Mouse (Mus musculus) heart, postnatal 0 days (tissue): Measurements from ENCODE around the gene Chrna10. TPM values are rescaled to one million over a fixed set of nuclear protein-coding genes. Genes with fewer than 3 reads are reported as not detected.

Experiments
- ATAC-seq: fragments of 200-750 bp; cut with Nextera tagmentation; 2 replicates; pipeline ENCODE4 v1.8.0; 2017; ENCODE audit warnings: low read depth, moderate number of reproducible peaks, moderate library complexity; ENCODE audit not compliant: insufficient read depth
- DNase-seq: peaks from one replicate; pipeline ENCODE4 v3.0.0-alpha.2; 2016; ENCODE audit warnings: low spot score
- H3K27ac ChIP-seq: fragments of 300-500 bp; sonication (generic); 2 replicates; pipeline ENCODE4 v1.5.1; 2014; ENCODE audit warnings: low read depth, mild to moderate bottlenecking
- H3K27me3 ChIP-seq: fragments of 300-500 bp; sonication (generic); 2 replicates; pipeline ENCODE4 v1.6.1; 2014; ENCODE audit warnings: low read length, mixed read lengths; ENCODE audit not compliant: control insufficient read depth, insufficient read depth
- H3K36me3 ChIP-seq: fragments of 300-500 bp; sonication (generic); replicated peaks from 2 replicates; pipeline ENCODE4 v1.6.1; 2014; ENCODE audit warnings: low read length, mixed read lengths; ENCODE audit not compliant: control insufficient read depth, insufficient read depth
- H3K4me1 ChIP-seq: fragments of 300-500 bp; sonication (generic); 2 replicates; pipeline ENCODE4 v1.6.1; 2014; ENCODE audit warnings: antibody characterized with exemption; ENCODE audit not compliant: control insufficient read depth, insufficient read depth
- H3K4me2 ChIP-seq: fragments of 300-500 bp; sonication (generic); 2 replicates; pipeline ENCODE4 v1.6.1; 2014; ENCODE audit warnings: low read depth, mild to moderate bottlenecking, low read length, moderate library complexity
- H3K4me3 ChIP-seq: fragments of 300-500 bp; sonication (generic); 2 replicates; pipeline ENCODE4 v1.5.1; 2014; ENCODE audit warnings: low read depth, low read length
- H3K9ac ChIP-seq: fragments of 300-500 bp; sonication (generic); replicated peaks from 2 replicates; pipeline ENCODE4 v1.6.1; 2014; ENCODE audit warnings: low read depth, low read length, mixed read lengths
- H3K9me3 ChIP-seq: fragments of 300-500 bp; sonication (generic); replicated peaks from 2 replicates; pipeline ENCODE4 v1.6.1; 2016; ENCODE audit warnings: low read length; ENCODE audit not compliant: control insufficient read depth
- CTCF ChIP-seq: IDR thresholded peaks from 2 replicates; pipeline ENCODE4 v1.5.1; 2016; ENCODE audit warnings: antibody characterized with exemption, control low read depth, low read depth
- EP300 ChIP-seq: IDR thresholded peaks from 2 replicates; pipeline ENCODE4 v1.6.1; 2016; ENCODE audit warnings: antibody characterized with exemption, low read depth
- WGBS: fragments of 180-500 bp; shearing (Covaris S2); extraction: QIAGEN DNeasy Blood & Tissue Kit; methylation state at CpG from one replicate; pipeline ENCODE4 v1.1.7; 2014; 5-methylcytosine and 5-hydroxymethylcytosine counted together
- polyA plus RNA-seq: library from polyadenylated mRNA; unstranded; fragments of >200 nt; fragmentation: Nextera tagmentation; extraction: Ambion mirVana; gene quantifications from 2 replicates; pipeline ENCODE4 v1.2.1, GENCODE M21; 2015
- total RNA-seq: library from RNA; depleted of rRNA; stranded (reverse); fragments of >200 nt; gene quantifications from 2 replicates; pipeline ENCODE4 v1.2.3, GENCODE M21; 2014; ENCODE audit warnings: low replicate concordance

Gene Chrna10
- total and polyA plus RNA-seq, 2 experiments from 2014 or later, result 0.14 to 0.92 TPM

GRCm38 (mm10) chr7:102081784-102082183 is 34.8 kb downstream of the Chrna10 start:
- DNase-seq (no peak), ATAC-seq (no peak)
- Histone ChIP-seq H3K9ac (no peak overlapping the region), H3K4me2 (no peak overlapping the region), H3K9me3 (no peaks in the 10 kb centered on the region), H3K27me3 (no peaks in the 10 kb centered on the region), H3K36me3 (peaks cover 62% of the 10 kb centered on the region), H3K4me3 (no peak overlapping the region), H3K4me1 (no peaks in the 10 kb centered on the region), H3K27ac (no peak overlapping the region)
- WGBS, result 89% methylated on average over 5 of the region's 5 CpGs
- no peak for TF ChIP-seq CTCF
- no peak for TF ChIP-seq EP300

- Histone ChIP-seq H3K27ac (no peak overlapping the region), H3K36me3 (peaks cover 73% of the 10 kb centered on the region), H3K4me3 (no peak overlapping the region), H3K4me1 (no peaks in the 10 kb centered on the region), H3K27me3 (no peaks in the 10 kb centered on the region), H3K4me2 (no peak overlapping the region), H3K9me3 (no peaks in the 10 kb centered on the region), H3K9ac (no peak overlapping the region)
- ATAC-seq (no peak), DNase-seq (no peak)
- TF ChIP-seq EP300 (no peak), CTCF (no peak)
- 89% methylated on average over 8 of the region's 8 CpGs for WGBS
Observed at GRCm38 (mm10) chr7:102080311-102080710, 36.3 kb downstream of the Chrna10 start.

GRCm38 (mm10) chr7:102078517-102078916 is 38.1 kb downstream of the Chrna10 start:
- no peak for TF ChIP-seq EP300
- peak; percentile 64 for TF ChIP-seq CTCF
- H3K9ac ChIP-seq, result no peak overlapping the region
- H3K36me3 ChIP-seq, result peaks cover 78% of the 10 kb centered on the region
- ATAC-seq, result no peak
- DNase-seq, result no peak
- no peaks in the 10 kb centered on the region for H3K4me1 ChIP-seq
- H3K27ac ChIP-seq, result no peak overlapping the region
- H3K4me3 ChIP-seq, result no peak overlapping the region
- WGBS, result 75% methylated on average over 7 of the region's 7 CpGs
- no peak overlapping the region for H3K4me2 ChIP-seq
- no peaks in the 10 kb centered on the region for H3K27me3 ChIP-seq
- no peaks in the 10 kb centered on the region for H3K9me3 ChIP-seq

GRCm38 (mm10) chr7:102076714-102077296 is 39.8 kb downstream of the Chrna10 start:
- no peaks in the 10 kb centered on the region for H3K27me3 ChIP-seq
- no peak overlapping the region for H3K4me3 ChIP-seq
- WGBS, result 82% methylated on average over 7 of the region's 7 CpGs
- TF ChIP-seq EP300 (no peak), CTCF (peak; percentile 49)
- no peak overlapping the region for H3K9ac ChIP-seq
- no peak overlapping the region for H3K4me2 ChIP-seq
- H3K4me1 ChIP-seq, result no peaks in the 10 kb centered on the region
- no peaks in the 10 kb centered on the region for H3K9me3 ChIP-seq
- ATAC-seq (no peak), DNase-seq (no peak)
- peaks cover 80% of the 10 kb centered on the region for H3K36me3 ChIP-seq
- no peak overlapping the region for H3K27ac ChIP-seq

- Histone ChIP-seq H3K4me2 (peak overlapping the region; percentile 78), H3K27me3 (no peaks in the 10 kb centered on the region), H3K9ac (peak overlapping the region; percentile 63; the same call in 1 of the 2 replicates), H3K36me3 (peaks cover 14% of the 10 kb centered on the region; the same call in 1 of the 2 replicates), H3K4me1 (peaks cover 17% of the 10 kb centered on the region), H3K4me3 (peak overlapping the region; percentile 76), H3K9me3 (no peaks in the 10 kb centered on the region), H3K27ac (no peak overlapping the region)
- DNase-seq, result no peak
- WGBS, result 59% methylated on average over 6 of the region's 6 CpGs
- no peak for ATAC-seq
- TF ChIP-seq CTCF (no peak), EP300 (no peak)
Observed at GRCm38 (mm10) chr7:102066363-102066762, 50.3 kb downstream of the Chrna10 start.
